Mouse (Mus musculus): ENCODE data around the gene Mansc1. TPM values are rescaled to one million over a fixed set of nuclear protein-coding genes. Genes with fewer than 3 reads are reported as not detected.
A peak's percentile ranks its signal among the peaks of the same experiment; 100 is the strongest.
"Not testable (repeated sequence)": the region's sequence is repeated elsewhere in the genome, so short reads cannot be mapped to it uniquely, and the experiment has no call there.

Mansc1 gene
- polyA plus RNA-seq (2016; fragmentation: Nextera tagmentation; extraction: Ambion mirVana): 0.49 and 1.3 TPM in 2 replicates

GRCm38 (mm10) chr6:134631947-134632687, at the start of gene Mansc1:
Mansc1 (minus strand) TSS chr6:134632488.
- Histone ChIP-seq H3K4me1 (peaks cover 9% of the 10 kb centered on the region), H3K9me3 (replicated peaks) (no peaks in the 10 kb centered on the region), H3K27ac (replicated peaks) (peak within 1 kb of the TSS; percentile 78), H3K4me3 (peak within 1 kb of the TSS; percentile 62), H3K36me3 (no peaks in the 10 kb centered on the region), H3K27me3 (ENCODE audit: low read depth, poor library complexity, severe bottlenecking) (peaks cover 38% of the 10 kb centered on the region)
- 2% methylated on average over 46 of the region's 46 CpGs for WGBS
- DNase-seq (ENCODE audit: low spot score): peak; percentile 60

DNA sequence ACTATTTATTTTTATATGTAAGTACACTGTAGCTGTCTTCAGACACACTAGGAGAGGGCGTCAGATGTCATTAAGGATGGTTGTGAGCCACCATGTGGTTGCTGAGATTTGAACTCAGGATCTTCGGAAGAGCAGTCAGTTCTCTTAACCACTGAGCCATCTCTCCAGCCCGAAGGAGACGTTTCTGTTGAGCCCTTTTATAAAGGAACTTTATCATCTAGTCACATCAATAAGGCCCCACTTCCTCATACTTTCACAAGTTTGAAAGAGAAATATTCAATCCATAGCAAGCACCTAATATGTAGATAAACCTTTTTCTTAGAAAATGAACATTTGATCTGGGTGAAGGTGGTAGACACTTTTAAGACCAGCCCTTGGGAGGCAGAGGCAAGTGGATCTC, 47.0 kb upstream of the Mansc1 start:
- not testable (repeated sequence) for DNase-seq (ENCODE audit: low spot score); H3K27me3 ChIP-seq (ENCODE audit: low read depth, poor library complexity, severe bottlenecking); H3K4me1 ChIP-seq; H3K4me3 ChIP-seq; H3K9me3 ChIP-seq (replicated peaks); H3K36me3 ChIP-seq; H3K27ac ChIP-seq (replicated peaks)
- 90% methylated on average over 4 of the region's 4 CpGs for WGBS

GRCm38 (mm10) chr6:134678037-134678436, 45.7 kb upstream of the Mansc1 start:
- DNase-seq (ENCODE audit: low spot score): no peak

GRCm38 (mm10) chr6:134677504-134677903, 45.2 kb upstream of the Mansc1 start:
- no peaks in the 10 kb centered on the region for H3K36me3 ChIP-seq
- H3K4me3 ChIP-seq: no peak overlapping the region
- DNase-seq (ENCODE audit: low spot score): no peak
- no peak overlapping the region for H3K27ac ChIP-seq (replicated peaks)
- no peaks in the 10 kb centered on the region for H3K9me3 ChIP-seq (replicated peaks)
- H3K4me1 ChIP-seq: no peaks in the 10 kb centered on the region
- WGBS: 90% methylated on average over 4 of the region's 4 CpGs
- no peaks in the 10 kb centered on the region for H3K27me3 ChIP-seq (ENCODE audit: low read depth, poor library complexity, severe bottlenecking)

More at GRCm38 (mm10) chr6:134678037-134678436, 45.7 kb upstream of the Mansc1 start:
- no peaks in the 10 kb centered on the region for H3K27me3 ChIP-seq (ENCODE audit: low read depth, poor library complexity, severe bottlenecking)
- no peaks in the 10 kb centered on the region for H3K4me1 ChIP-seq
- no peaks in the 10 kb centered on the region for H3K36me3 ChIP-seq
- WGBS: 87% methylated on average over 3 of the region's 3 CpGs
- H3K27ac ChIP-seq (replicated peaks): no peak overlapping the region
- no peak overlapping the region for H3K4me3 ChIP-seq
- H3K9me3 ChIP-seq (replicated peaks): no peaks in the 10 kb centered on the region

- H3K9me3 ChIP-seq (replicated peaks); H3K27ac ChIP-seq (replicated peaks); H3K4me1 ChIP-seq; H3K4me3 ChIP-seq; H3K36me3 ChIP-seq; DNase-seq (ENCODE audit: low spot score); H3K27me3 ChIP-seq (ENCODE audit: low read depth, poor library complexity, severe bottlenecking): not testable (repeated sequence)
- WGBS: 90% methylated on average over 8 of the region's 8 CpGs
Observed at GRCm38 (mm10) chr6:134673712-134674111, 41.4 kb upstream of the Mansc1 start.

GRCm38 (mm10) chr6:134670881-134671411, 38.7 kb upstream of the Mansc1 start:
- peaks cover 4% of the 10 kb centered on the region for H3K4me1 ChIP-seq
- no peaks in the 10 kb centered on the region for H3K27me3 ChIP-seq (ENCODE audit: low read depth, poor library complexity, severe bottlenecking)
- H3K36me3 ChIP-seq: no peaks in the 10 kb centered on the region
- 79% methylated on average over 4 of the region's 4 CpGs for WGBS
- H3K9me3 ChIP-seq (replicated peaks): no peaks in the 10 kb centered on the region
- no peak overlapping the region for H3K27ac ChIP-seq (replicated peaks)
- no peak overlapping the region for H3K4me3 ChIP-seq
- DNase-seq (ENCODE audit: low spot score): no peak

GRCm38 (mm10) chr6:134669179-134669865, 37.0 kb upstream of the Mansc1 start:
- Histone ChIP-seq H3K4me3 (no peak overlapping the region), H3K9me3 (replicated peaks) (no peaks in the 10 kb centered on the region), H3K4me1 (peaks cover 4% of the 10 kb centered on the region), H3K36me3 (no peaks in the 10 kb centered on the region), H3K27me3 (ENCODE audit: low read depth, poor library complexity, severe bottlenecking) (no peaks in the 10 kb centered on the region), H3K27ac (replicated peaks) (no peak overlapping the region)
- WGBS: 86% methylated on average over 6 of the region's 6 CpGs
- DNase-seq (ENCODE audit: low spot score): no peak

- Histone ChIP-seq H3K4me3 (no peak overlapping the region), H3K27ac (replicated peaks) (no peak overlapping the region), H3K9me3 (replicated peaks) (no peaks in the 10 kb centered on the region), H3K36me3 (no peaks in the 10 kb centered on the region), H3K4me1 (peaks cover 4% of the 10 kb centered on the region), H3K27me3 (ENCODE audit: low read depth, poor library complexity, severe bottlenecking) (no peaks in the 10 kb centered on the region)
- DNase-seq (ENCODE audit: low spot score): no peak
- 96% methylated on average over 2 of the region's 2 CpGs for WGBS
Observed at GRCm38 (mm10) chr6:134668519-134668918, 36.2 kb upstream of the Mansc1 start.

DNA sequence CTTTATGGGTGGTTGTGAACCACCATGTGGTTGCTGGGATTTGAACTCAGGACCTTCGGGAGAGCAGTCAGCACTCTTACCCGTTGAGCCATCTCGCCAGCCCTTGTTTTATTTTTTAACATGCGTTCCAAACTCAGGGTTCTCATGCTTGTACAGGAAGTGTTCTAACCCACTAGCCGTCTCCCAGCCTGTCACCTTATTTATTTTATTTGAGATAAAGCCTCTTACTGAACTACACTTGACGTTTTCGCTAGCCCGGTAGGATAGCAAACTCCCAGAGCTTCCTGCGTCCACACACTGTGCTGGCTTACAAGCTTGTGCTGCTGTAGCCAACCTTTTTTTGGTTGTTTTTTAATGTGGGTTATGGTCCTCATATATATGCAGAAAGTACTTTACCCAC, 33.5 kb upstream of the Mansc1 start:
- WGBS: 83% methylated on average over 9 of the region's 9 CpGs
- no peak overlapping the region for H3K4me3 ChIP-seq
- no peaks in the 10 kb centered on the region for H3K27me3 ChIP-seq (ENCODE audit: low read depth, poor library complexity, severe bottlenecking)
- H3K27ac ChIP-seq (replicated peaks): no peak overlapping the region
- no peaks in the 10 kb centered on the region for H3K4me1 ChIP-seq
- H3K36me3 ChIP-seq: no peaks in the 10 kb centered on the region
- H3K9me3 ChIP-seq (replicated peaks): no peaks in the 10 kb centered on the region
- no peak for DNase-seq (ENCODE audit: low spot score)

GRCm38 (mm10) chr6:134664573-134664972, 32.3 kb upstream of the Mansc1 start:
- no peaks in the 10 kb centered on the region for H3K9me3 ChIP-seq (replicated peaks)
- no peak overlapping the region for H3K27ac ChIP-seq (replicated peaks)
- no peak overlapping the region for H3K4me3 ChIP-seq
- no peaks in the 10 kb centered on the region for H3K27me3 ChIP-seq (ENCODE audit: low read depth, poor library complexity, severe bottlenecking)
- no peaks in the 10 kb centered on the region for H3K4me1 ChIP-seq
- DNase-seq (ENCODE audit: low spot score): no peak
- WGBS: 87% methylated on average over 5 of the region's 5 CpGs
- H3K36me3 ChIP-seq: no peaks in the 10 kb centered on the region

DNA sequence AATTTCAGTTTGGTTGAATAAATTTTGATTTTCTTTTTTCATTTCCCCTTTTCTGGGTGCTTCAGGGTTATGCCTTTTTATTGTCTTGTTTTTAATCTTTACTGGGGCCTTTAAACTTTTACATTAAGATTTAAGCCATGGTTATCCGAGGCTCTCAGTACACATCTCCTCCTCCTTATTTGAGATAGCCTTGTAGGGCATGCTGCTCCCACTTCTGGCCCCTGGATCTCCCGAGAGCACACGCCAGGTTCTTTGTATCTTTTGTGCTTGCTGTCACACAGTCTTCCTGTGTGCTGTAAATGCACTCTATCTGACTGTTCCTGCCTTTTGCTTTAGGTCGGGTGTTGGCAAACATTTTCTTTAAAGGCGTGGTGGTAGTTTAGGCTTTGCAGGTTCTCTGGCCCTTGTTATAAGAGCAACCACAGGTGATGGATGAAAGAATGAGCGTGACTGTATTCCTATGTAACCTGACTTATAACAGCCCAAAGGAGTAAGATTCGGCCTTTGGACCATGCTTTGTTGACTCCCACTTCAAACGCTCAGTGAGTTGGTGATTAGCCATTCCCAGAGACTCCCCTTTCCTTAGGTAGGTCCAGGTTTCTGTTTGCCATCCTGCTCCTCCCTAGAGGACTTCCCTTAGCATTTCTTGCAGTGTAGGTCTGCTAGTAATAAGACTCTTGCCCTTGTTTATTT, 28.6 kb upstream of the Mansc1 start:
- WGBS: 87% methylated on average over 8 of the region's 8 CpGs
- Histone ChIP-seq H3K4me3 (no peak overlapping the region), H3K9me3 (replicated peaks) (no peaks in the 10 kb centered on the region), H3K4me1 (no peaks in the 10 kb centered on the region), H3K27me3 (ENCODE audit: low read depth, poor library complexity, severe bottlenecking) (no peaks in the 10 kb centered on the region), H3K36me3 (no peaks in the 10 kb centered on the region), H3K27ac (replicated peaks) (no peak overlapping the region)
- no peak for DNase-seq (ENCODE audit: low spot score)

DNA sequence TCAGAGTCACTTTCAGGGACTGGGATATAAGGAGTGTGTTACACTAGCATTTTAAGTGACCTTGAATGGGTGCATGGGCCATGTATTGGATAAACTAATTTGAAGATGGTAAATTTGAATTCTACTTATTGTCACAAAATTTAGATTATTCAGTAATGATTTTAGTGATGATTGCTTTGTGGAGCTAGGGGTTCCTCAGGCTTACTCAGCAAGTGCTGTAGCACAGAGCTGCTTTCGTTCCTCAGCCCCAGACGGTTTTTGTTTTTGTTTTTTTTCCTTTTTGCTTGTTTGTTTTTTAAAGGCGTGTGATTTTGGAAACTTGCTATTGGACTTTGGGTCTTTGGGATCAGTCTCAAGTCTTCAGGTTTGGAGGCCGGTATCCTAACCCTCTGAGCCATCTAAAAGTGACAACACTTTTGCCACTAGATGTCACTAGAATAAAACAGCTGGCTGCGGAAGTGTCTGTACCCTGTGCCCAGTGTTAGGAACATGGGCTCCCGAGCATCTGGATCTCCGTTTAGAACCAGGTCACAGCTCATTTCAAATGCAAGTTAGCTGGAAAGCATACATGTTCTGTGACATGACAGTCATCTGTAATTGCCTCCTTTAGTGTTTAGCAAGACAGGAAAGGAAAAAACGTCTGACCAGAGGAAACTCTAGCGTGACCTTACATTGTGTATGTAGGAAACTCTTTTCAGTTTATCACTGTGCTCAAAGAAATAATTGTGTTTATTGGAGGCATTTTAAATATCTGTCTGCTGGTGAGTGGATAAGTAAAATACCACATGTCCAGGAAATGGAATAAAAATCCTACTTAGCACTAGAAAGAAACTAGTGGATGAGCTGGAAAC, 27.0 kb upstream of the Mansc1 start:
- WGBS: 24% methylated on average over 9 of the region's 9 CpGs
- H3K9me3 ChIP-seq (replicated peaks): no peaks in the 10 kb centered on the region

More for the DNA sequence above, 27.0 kb upstream of the Mansc1 start:
- H3K36me3 ChIP-seq: no peaks in the 10 kb centered on the region
- H3K27me3 ChIP-seq (ENCODE audit: low read depth, poor library complexity, severe bottlenecking): no peaks in the 10 kb centered on the region
- DNase-seq (ENCODE audit: low spot score): peak; percentile 27
- H3K27ac ChIP-seq (replicated peaks): no peak overlapping the region
- H3K4me3 ChIP-seq: no peak overlapping the region
- no peaks in the 10 kb centered on the region for H3K4me1 ChIP-seq

Measured in midbrain, embryonic 10.5 days (tissue).